Mouse (Mus musculus): ENCODE data around the gene Tbck.

DNA sequence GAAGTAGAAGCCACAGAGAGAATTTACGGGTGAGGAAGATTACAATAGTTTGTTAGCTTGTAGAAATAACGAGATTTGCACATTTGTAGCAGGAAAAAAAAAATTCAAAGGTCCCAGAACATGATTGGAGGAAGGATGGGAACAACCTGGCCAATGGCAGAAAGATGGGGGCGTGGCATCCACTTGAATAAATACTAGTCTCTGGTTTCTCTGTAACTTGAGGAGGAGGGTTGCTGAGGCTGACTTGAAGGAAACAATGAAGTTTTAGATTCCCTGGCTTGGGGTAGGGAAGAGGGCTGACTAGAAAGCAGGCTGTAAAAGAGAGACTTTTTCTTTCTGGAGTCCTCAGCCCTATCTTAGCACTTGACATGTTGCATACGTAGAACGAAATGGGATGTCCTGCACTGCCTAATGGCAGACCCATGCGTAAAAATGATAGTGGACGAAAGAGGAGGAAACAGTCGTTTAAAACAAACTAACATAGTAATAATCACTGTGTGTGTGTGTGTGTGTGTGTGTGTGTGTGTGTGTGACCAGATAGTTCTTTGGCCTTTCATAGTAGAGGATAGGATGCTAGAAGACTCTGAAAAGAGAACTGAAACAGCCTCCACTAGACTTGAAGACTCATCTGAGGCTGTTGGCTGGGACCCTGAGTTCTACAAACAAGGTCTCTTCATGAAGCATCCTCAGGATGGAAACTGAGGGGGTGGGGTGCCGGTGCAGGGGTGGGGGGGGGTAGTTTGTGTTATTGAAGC, 171.7 kb downstream of the Tbck start:
- no peak for TF ChIP-seq E2F4 (IDR thresholded peaks at IDR 0.05; ENCODE audit: insufficient read depth)
- no peak for TF ChIP-seq POLR2A (IDR thresholded peaks at IDR 0.05; ENCODE audit: insufficient read length, low read depth)
- TF ChIP-seq USF1 (IDR thresholded peaks at IDR 0.05; ENCODE audit: low read depth) = no peak
- no peak for TF ChIP-seq MAX (IDR thresholded peaks at IDR 0.05; ENCODE audit: low read depth)
- TF ChIP-seq MYOG (IDR thresholded peaks at IDR 0.05; ENCODE audit: control insufficient read depth in 1 of 3, insufficient read depth in 1 of 3, insufficient read length in 2 of 3, low read depth in 2 of 3) = no peak
- no peak for TF ChIP-seq POLR2AphosphoS2 (IDR thresholded peaks at IDR 0.05; ENCODE audit: insufficient read length, low read depth)
- TF ChIP-seq MYOD1 (IDR thresholded peaks at IDR 0.05; ENCODE audit: control insufficient read depth in 1 of 3, insufficient read length in 2 of 3, low read depth in 2 of 3) = no peak
